Mouse (Mus musculus) forebrain, embryonic 10.5 days (tissue): Measurements from ENCODE around the gene Usp47. TPM values are rescaled to one million over a fixed set of nuclear protein-coding genes. Genes with fewer than 3 reads are reported as not detected.
"Not testable (repeated sequence)": the region's sequence is repeated elsewhere in the genome, so short reads cannot be mapped to it uniquely, and the experiment has no call there.

ENCODE experiments used
- DNase-seq: peaks from one replicate; pipeline ENCODE4 v3.0.0-alpha.2; 2017; ENCODE audit warnings: low spot score; ENCODE audit errors: extremely low spot score
- H3K27ac ChIP-seq: fragments of 300-500 bp; sonication (generic); 2 replicates; pipeline ENCODE4 v1.5.1; 2016; ENCODE audit warnings: mild to moderate bottlenecking
- H3K27me3 ChIP-seq: fragments of 300-500 bp; sonication (generic); 2 replicates; pipeline ENCODE4 v1.6.1; 2016; ENCODE audit warnings: mild to moderate bottlenecking; ENCODE audit not compliant: poor library complexity, severe bottlenecking
- H3K36me3 ChIP-seq: fragments of 300-500 bp; sonication (generic); replicated peaks from 2 replicates; pipeline ENCODE4 v1.6.1; 2016; ENCODE audit warnings: mild to moderate bottlenecking, moderate library complexity
- H3K4me1 ChIP-seq: fragments of 300-500 bp; sonication (generic); 2 replicates; pipeline ENCODE4 v1.6.1; 2016
- H3K4me3 ChIP-seq: fragments of 300-500 bp; sonication (generic); 2 replicates; pipeline ENCODE4 v1.5.1; 2016; ENCODE audit warnings: mild to moderate bottlenecking, moderate library complexity
- H3K9me3 ChIP-seq: fragments of 300-500 bp; sonication (generic); 2 replicates; pipeline ENCODE4 v1.6.1; 2016; ENCODE audit warnings: mild to moderate bottlenecking, moderate library complexity
- WGBS: fragments of 180-500 bp; shearing (Covaris S2); methylation state at CpG from one replicate; pipeline ENCODE4 v1.1.7; 2016; 5-methylcytosine and 5-hydroxymethylcytosine counted together
- polyA plus RNA-seq: library from polyadenylated mRNA; unstranded; fragments of >200 nt; fragmentation: Nextera tagmentation; extraction: Ambion mirVana; gene quantifications from 2 replicates; pipeline ENCODE4 v1.2.1, GENCODE M21; 2016

The Usp47 gene
- polyA plus RNA-seq, 1 experiment from 2014 or later: 86.0 TPM

GRCm38 (mm10) chr7:112045794-112046388 is 22.6 kb downstream of the Usp47 start:
- no peaks in the 10 kb centered on the region for H3K9me3 ChIP-seq
- no peak overlapping the region for H3K27ac ChIP-seq
- 75% methylated on average over 3 of the region's 3 CpGs for WGBS
- no peaks in the 10 kb centered on the region for H3K27me3 ChIP-seq
- no peak overlapping the region for H3K4me3 ChIP-seq
- H3K4me1 ChIP-seq: no peaks in the 10 kb centered on the region
- 0 out of 2 replicates have a peak, but pooled peaks cover 3% of the 10 kb centered on the region for H3K36me3 ChIP-seq
- DNase-seq: no peak

GRCm38 (mm10) chr7:112048643-112049042 is 25.3 kb downstream of the Usp47 start:
- Histone ChIP-seq H3K27me3 (no peaks in the 10 kb centered on the region), H3K27ac (no peak overlapping the region), H3K4me3 (no peak overlapping the region), H3K36me3 (0 out of 2 replicates have a peak, but pooled peaks cover 8% of the 10 kb centered on the region), H3K9me3 (no peaks in the 10 kb centered on the region), H3K4me1 (no peaks in the 10 kb centered on the region)
- 95% methylated on average over 5 of the region's 5 CpGs for WGBS
- DNase-seq: no peak

- Histone ChIP-seq H3K27ac (no peak overlapping the region), H3K27me3 (no peaks in the 10 kb centered on the region), H3K4me1 (no peaks in the 10 kb centered on the region), H3K36me3 (peaks cover 35% of the 10 kb centered on the region), H3K4me3 (no peak overlapping the region), H3K9me3 (no peaks in the 10 kb centered on the region)
- WGBS: 97% methylated on average over 3 of the region's 3 CpGs
- no peak for DNase-seq
These were observed 30.4 kb downstream of the Usp47 start for GRCm38 (mm10) chr7:112053667-112054066.

GRCm38 (mm10) chr7:112055901-112056625 is 32.8 kb downstream of the Usp47 start:
- Histone ChIP-seq H3K4me3 (no peak overlapping the region), H3K4me1 (no peaks in the 10 kb centered on the region), H3K27me3 (no peaks in the 10 kb centered on the region), H3K9me3 (no peaks in the 10 kb centered on the region), H3K36me3 (peaks cover 51% of the 10 kb centered on the region), H3K27ac (no peak overlapping the region)
- 84% methylated on average over 8 of the region's 8 CpGs for WGBS
- DNase-seq: no peak

GRCm38 (mm10) chr7:112074868-112075267 is 51.6 kb downstream of the Usp47 start:
- no peaks in the 10 kb centered on the region for H3K9me3 ChIP-seq
- no peak for DNase-seq
- H3K27me3 ChIP-seq: no peaks in the 10 kb centered on the region
- WGBS: 89% methylated on average over 5 of the region's 5 CpGs
- no peak overlapping the region for H3K4me3 ChIP-seq
- H3K36me3 ChIP-seq: peaks cover 79% of the 10 kb centered on the region
- H3K4me1 ChIP-seq: no peaks in the 10 kb centered on the region
- no peak overlapping the region for H3K27ac ChIP-seq

GRCm38 (mm10) chr7:112082636-112083035 is 59.3 kb downstream of the Usp47 start:
- no peaks in the 10 kb centered on the region for H3K27me3 ChIP-seq
- H3K4me3 ChIP-seq: no peak overlapping the region
- peaks cover 88% of the 10 kb centered on the region for H3K36me3 ChIP-seq
- WGBS: 92% methylated on average over 1 of the region's 1 CpGs
- no peaks in the 10 kb centered on the region for H3K9me3 ChIP-seq
- no peak overlapping the region for H3K27ac ChIP-seq
- no peaks in the 10 kb centered on the region for H3K4me1 ChIP-seq
- no peak for DNase-seq

- H3K4me3 ChIP-seq: no peak overlapping the region
- H3K36me3 ChIP-seq: peaks cover 91% of the 10 kb centered on the region
- WGBS: 89% methylated on average over 2 of the region's 2 CpGs
These were observed 60.9 kb downstream of the Usp47 start for GRCm38 (mm10) chr7:112084222-112084621.

GRCm38 (mm10) chr7:112085062-112085461 is 61.8 kb downstream of the Usp47 start:
- Histone ChIP-seq H3K36me3 (peaks cover 92% of the 10 kb centered on the region), H3K27ac (no peak overlapping the region), H3K9me3 (no peaks in the 10 kb centered on the region), H3K27me3 (no peaks in the 10 kb centered on the region), H3K4me3 (no peak overlapping the region), H3K4me1 (no peaks in the 10 kb centered on the region)
- 41% methylated on average over 4 of the region's 4 CpGs for WGBS
- peak; percentile 84 for DNase-seq

More at GRCm38 (mm10) chr7:112084222-112084621, 60.9 kb downstream of the Usp47 start:
- DNase-seq: no peak
- Histone ChIP-seq H3K27me3 (no peaks in the 10 kb centered on the region), H3K9me3 (no peaks in the 10 kb centered on the region), H3K4me1 (no peaks in the 10 kb centered on the region), H3K27ac (no peak overlapping the region)

GRCm38 (mm10) chr7:112086186-112086585 is 62.9 kb downstream of the Usp47 start:
- H3K9me3 ChIP-seq: no peaks in the 10 kb centered on the region
- H3K36me3 ChIP-seq: peaks cover 92% of the 10 kb centered on the region
- no peaks in the 10 kb centered on the region for H3K27me3 ChIP-seq
- H3K4me3 ChIP-seq: no peak overlapping the region
- no peak for DNase-seq
- H3K27ac ChIP-seq: no peak overlapping the region
- no peaks in the 10 kb centered on the region for H3K4me1 ChIP-seq
- 99% methylated on average over 2 of the region's 2 CpGs for WGBS

- DNase-seq, H3K4me3 ChIP-seq, H3K4me1 ChIP-seq, H3K27me3 ChIP-seq, H3K27ac ChIP-seq, H3K9me3 ChIP-seq: not testable (repeated sequence)
- peaks cover 98% of the 10 kb centered on the region for H3K36me3 ChIP-seq
- WGBS: 96% methylated on average over 4 of the region's 4 CpGs
These were observed 71.6 kb downstream of the Usp47 start for GRCm38 (mm10) chr7:112094923-112095322.

- Histone ChIP-seq H3K27me3 (no peaks in the 10 kb centered on the region), H3K4me3 (no peak overlapping the region), H3K36me3 (peaks cover 98% of the 10 kb centered on the region), H3K9me3 (no peaks in the 10 kb centered on the region), H3K4me1 (no peaks in the 10 kb centered on the region), H3K27ac (no peak overlapping the region)
- DNase-seq: no peak
- 97% methylated on average over 2 of the region's 2 CpGs for WGBS
These were observed 77.6 kb downstream of the Usp47 start for GRCm38 (mm10) chr7:112100887-112101286.

- 87% methylated on average over 5 of the region's 5 CpGs for WGBS
- Histone ChIP-seq H3K4me1 (no peaks in the 10 kb centered on the region), H3K4me3 (no peak overlapping the region), H3K27me3 (no peaks in the 10 kb centered on the region), H3K27ac (no peak overlapping the region), H3K36me3 (peaks cover 99% of the 10 kb centered on the region), H3K9me3 (no peaks in the 10 kb centered on the region)
- DNase-seq: no peak
These were observed 79.6 kb downstream of the Usp47 start for GRCm38 (mm10) chr7:112102933-112103332.

- Histone ChIP-seq H3K4me1 (no peaks in the 10 kb centered on the region), H3K9me3 (no peaks in the 10 kb centered on the region), H3K27me3 (no peaks in the 10 kb centered on the region), H3K36me3 (peaks cover 99% of the 10 kb centered on the region), H3K4me3 (no peak overlapping the region), H3K27ac (no peak overlapping the region)
- DNase-seq: no peak
- WGBS: 92% methylated on average over 5 of the region's 5 CpGs
These were observed 80.5 kb downstream of the Usp47 start for GRCm38 (mm10) chr7:112103816-112104215.
